Mouse (Mus musculus) liver, postnatal 0 days (tissue): ENCODE measurements around the gene Dcaf12.

Experiments
- CTCF ChIP-seq: sonication (generic); IDR thresholded peaks from 2 replicates; pipeline ENCODE4 v1.5.1; 2016; ENCODE audit warnings: antibody characterized with exemption, low read depth
- EP300 ChIP-seq: IDR thresholded peaks from 2 replicates; pipeline ENCODE4 v1.6.1; 2016; ENCODE audit warnings: antibody characterized with exemption, low read depth, mild to moderate bottlenecking

DNA sequence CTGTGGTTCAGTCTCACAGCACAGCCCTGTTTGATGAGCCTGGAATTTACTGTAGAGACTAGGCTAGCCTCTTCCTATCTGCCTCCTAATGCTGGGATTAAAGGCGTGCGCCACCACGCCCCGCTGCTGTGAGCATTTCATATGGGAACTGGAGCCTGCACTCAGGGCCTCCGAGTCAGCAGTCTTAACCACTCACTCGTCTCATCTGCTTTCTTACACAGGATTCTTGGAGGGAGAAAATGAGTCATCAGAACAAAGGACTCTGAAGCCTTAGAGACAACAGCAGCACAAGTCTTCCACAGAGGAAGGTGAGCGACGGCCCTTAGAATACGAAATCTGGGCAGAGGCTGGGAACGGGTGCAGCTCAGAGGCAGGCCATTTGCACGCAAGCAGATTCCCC is 19.2 kb downstream of the Dcaf12 start:
- TF ChIP-seq CTCF (no peak), EP300 (no peak)
